In genomic region chr9:30844079-30844563, GRCm38 (mm10) we compare ENCODE assay signal across 8 mouse cellular contexts.
DNase-seq lines count a peak whose midpoint lies in the region; ATAC-seq lines count a peak whose summit lies in the region.
"Had no signal": no experiment of that assay in that cellular context is flagged by ENCODE, and none has a peak within 500 bp of the region (broad histone marks: within the 10 kb centered on the region; RNA-seq: fewer than 3 reads in every experiment).

No protein-coding gene starts in this region.

- no peak overlapping the region for H3K4me2 ChIP-seq in embryonic facial prominence, embryonic 11.5 days (ENCODE audit: low read depth, low read length)

- DNase-seq in embryonic facial prominence, embryonic 11.5 days (ENCODE audit: low spot score), result no peak
- DNase-seq in heart, embryonic 10.5 days (ENCODE audit: low spot score), result peak; percentile 82
- DNase-seq in lung, postnatal 25 days (ENCODE audit: low spot score), result peak; percentile 74
- DNase-seq in spleen, postnatal 4 days (ENCODE audit: low spot score in 2 of 2), result no peak
- DNase-seq in Muller cell, postnatal 12 days (ENCODE audit: inconsistent ontology term), result no peak

- no peak overlapping the region for H3K9ac ChIP-seq in embryonic facial prominence, embryonic 11.5 days (replicated peaks; ENCODE audit: low read length)

- no peaks in the 10 kb centered on the region for H3K27me3 ChIP-seq in megakaryocyte, embryonic 14.5 days (replicated peaks)
- no peaks in the 10 kb centered on the region for H3K27me3 ChIP-seq in embryonic facial prominence, embryonic 11.5 days (ENCODE audit: control insufficient read depth, insufficient read depth, low read length)
- H3K27me3 ChIP-seq in heart, embryonic 10.5 days (ENCODE audit: insufficient read depth, poor library complexity, severe bottlenecking), result no peaks in the 10 kb centered on the region
- H3K27me3 ChIP-seq: Patski had no signal

- ATAC-seq in megakaryocyte, adult 5-6 weeks (ENCODE audit: poor library complexity, severe bottlenecking), result no peak
- ATAC-seq in embryonic facial prominence, embryonic 11.5 days (replicated peaks; ENCODE audit: insufficient number of reproducible peaks, low FRiP score, low TSS enrichment, low read depth), result 0 out of 2 replicates have a peak, but pooled peaks have one; percentile 14
- ATAC-seq: Patski had no signal

- peak overlapping the region; percentile 29 for H3K4me3 ChIP-seq in megakaryocyte, embryonic 14.5 days (replicated peaks)
- no peak overlapping the region for H3K4me3 ChIP-seq in embryonic facial prominence, embryonic 11.5 days (ENCODE audit: low read depth, low read length)
- no peak overlapping the region for H3K4me3 ChIP-seq in heart, embryonic 10.5 days

- peaks cover 16% of the 10 kb centered on the region; the same call in 1 of the 2 replicates for H3K9me3 ChIP-seq in megakaryocyte, embryonic 14.5 days
- no peaks in the 10 kb centered on the region for H3K9me3 ChIP-seq in embryonic facial prominence, embryonic 11.5 days (replicated peaks; ENCODE audit: control insufficient read depth, low read length)
- no peaks in the 10 kb centered on the region for H3K9me3 ChIP-seq in heart, embryonic 10.5 days

- 54% methylated on average over 8 of the region's 8 CpGs for WGBS in embryonic facial prominence, embryonic 11.5 days
- 30% methylated on average over 8 of the region's 8 CpGs for WGBS in heart, embryonic 10.5 days

- no peaks in the 10 kb centered on the region for H3K4me1 ChIP-seq in megakaryocyte, embryonic 14.5 days
- no peaks in the 10 kb centered on the region; the same call in 1 of the 2 replicates for H3K4me1 ChIP-seq in embryonic facial prominence, embryonic 11.5 days (ENCODE audit: control insufficient read depth, insufficient read depth, low read length)
- peaks cover 31% of the 10 kb centered on the region for H3K4me1 ChIP-seq in heart, embryonic 10.5 days

- H3K27ac ChIP-seq in embryonic facial prominence, embryonic 11.5 days (replicated peaks; ENCODE audit: low read depth, low read length), result no peak overlapping the region
- H3K27ac ChIP-seq in heart, embryonic 10.5 days, result peak overlapping the region; percentile 59

- no peaks in the 10 kb centered on the region for H3K36me3 ChIP-seq in megakaryocyte, embryonic 14.5 days (replicated peaks; ENCODE audit: low read length)
- no peaks in the 10 kb centered on the region for H3K36me3 ChIP-seq in embryonic facial prominence, embryonic 11.5 days (replicated peaks; ENCODE audit: control insufficient read depth, insufficient read depth, low read depth, low read length)
- H3K36me3 ChIP-seq in heart, embryonic 10.5 days, result no peaks in the 10 kb centered on the region

Comparison
In these comparisons a context has a peak if more than half of its experiments do, and no peak if none do; other contexts are left out.
1. DNase-seq: peak in heart, embryonic 10.5 days (single experiment) and lung, postnatal 25 days (single experiment); none in embryonic facial prominence, embryonic 11.5 days (single experiment), spleen, postnatal 4 days (0 of 2) and Muller cell, postnatal 12 days (single experiment).